Mouse (Mus musculus) C2C12 (cell line): ENCODE measurements at regions not wholly inside any gene's neighbourhood (a gene's known extent, or its start where the extent isn't known, plus 50 kb on each side); places are given as distances from the start of the nearest gene placed in this dataset.
"Not testable (repeated sequence)": the region's sequence is repeated elsewhere in the genome, so short reads cannot be mapped to it uniquely, and the experiment has no call there.

Source experiments
- H3K27me3 ChIP-seq: one replicate; pipeline ENCODE4 v1.6.1; 2011; ENCODE audit not compliant: control insufficient read depth, insufficient read depth, insufficient read length
- H3K36me3 ChIP-seq: one replicate; pipeline ENCODE4 v1.6.1; 2011; ENCODE audit not compliant: control insufficient read depth, insufficient read depth
- H3K4me3 ChIP-seq: one replicate; pipeline ENCODE4 v1.5.1; 2011; ENCODE audit warnings: mild to moderate bottlenecking, control low read depth; ENCODE audit not compliant: poor library complexity, insufficient read depth, severe bottlenecking
- H3K79me2 ChIP-seq: one replicate; pipeline ENCODE4 v1.6.1; 2011; ENCODE audit not compliant: control insufficient read depth, insufficient read depth
- H3K79me3 ChIP-seq: one replicate; pipeline ENCODE4 v1.6.1; 2011; ENCODE audit warnings: low read depth, control low read depth
- H3ac ChIP-seq: one replicate; pipeline ENCODE3; 2011; ENCODE audit warnings: low read depth; ENCODE audit not compliant: control insufficient read depth, insufficient read length
- CEBPB ChIP-seq: IDR thresholded peaks from one replicate; pipeline ENCODE4 v1.6.1; 2011; ENCODE audit warnings: low read depth, mild to moderate bottlenecking, control low read depth, moderate library complexity
- CTCF ChIP-seq: IDR thresholded peaks from one replicate; pipeline ENCODE4 v1.5.1; 2011; ENCODE audit not compliant: control insufficient read depth, insufficient read depth, insufficient read length
- FOSL1 ChIP-seq: IDR thresholded peaks from one replicate; pipeline ENCODE4 v1.8.0; 2011; ENCODE audit warnings: mild to moderate bottlenecking, low read length; ENCODE audit not compliant: poor library complexity, insufficient read depth, severe bottlenecking
- MAX ChIP-seq: IDR thresholded peaks from one replicate; pipeline ENCODE4 v1.6.1; 2011; ENCODE audit warnings: mild to moderate bottlenecking, control low read depth
- MYOD1 ChIP-seq: IDR thresholded peaks from one replicate; pipeline ENCODE4 v1.6.1; 2011; ENCODE audit warnings: low read depth; ENCODE audit not compliant: control insufficient read depth, insufficient read length
- MYOG ChIP-seq: IDR thresholded peaks from one replicate; pipeline ENCODE4 v1.6.1; 2011; ENCODE audit not compliant: control insufficient read depth, insufficient read length; ENCODE audit errors: extremely low read depth
- USF1 ChIP-seq: IDR thresholded peaks from one replicate; pipeline ENCODE4 v1.6.1; 2011; ENCODE audit warnings: low read depth, mild to moderate bottlenecking, control low read depth, moderate library complexity

- Histone ChIP-seq H3K36me3 (no peaks in the 10 kb centered on the region), H3K27me3 (no peaks in the 10 kb centered on the region), H3K79me2 (no peaks in the 10 kb centered on the region), H3K79me3 (no peaks in the 10 kb centered on the region), H3K4me3 (no peak overlapping the region), H3ac (no peak overlapping the region)
- no peak for TF ChIP-seq MYOG
- no peak for TF ChIP-seq CTCF
- TF ChIP-seq MAX: no peak
- no peak for TF ChIP-seq USF1
- no peak for TF ChIP-seq CEBPB
- TF ChIP-seq FOSL1: no peak
- TF ChIP-seq MYOD1: no peak
These were observed 490.7 kb upstream of the Tbl1xr1 start for GRCm38 (mm10) chr3:21585767-21586166.

- Histone ChIP-seq H3K79me2 (no peaks in the 10 kb centered on the region), H3K4me3 (no peak overlapping the region), H3K79me3 (no peaks in the 10 kb centered on the region), H3K27me3 (no peaks in the 10 kb centered on the region), H3K36me3 (no peaks in the 10 kb centered on the region), H3ac (no peak overlapping the region)
- TF ChIP-seq MYOG (no peak), MYOD1 (no peak), CTCF (no peak), FOSL1 (no peak), CEBPB (no peak), USF1 (no peak), MAX (no peak)
These were observed 469.6 kb upstream of the Tbl1xr1 start for GRCm38 (mm10) chr3:21606846-21607245.

GRCm38 (mm10) chr3:21610231-21610630, 466.2 kb upstream of the Tbl1xr1 start:
- H3K27me3 ChIP-seq: no peaks in the 10 kb centered on the region
- no peak overlapping the region for H3K4me3 ChIP-seq
- no peaks in the 10 kb centered on the region for H3K36me3 ChIP-seq
- H3K79me2 ChIP-seq: no peaks in the 10 kb centered on the region
- H3ac ChIP-seq: no peak overlapping the region
- H3K79me3 ChIP-seq: no peaks in the 10 kb centered on the region
- TF ChIP-seq CEBPB (no peak), MYOD1 (no peak), FOSL1 (no peak), USF1 (no peak), MYOG (no peak), MAX (no peak), CTCF (no peak)

GRCm38 (mm10) chr3:21621745-21622144, 454.7 kb upstream of the Tbl1xr1 start:
- Histone ChIP-seq H3K36me3 (no peaks in the 10 kb centered on the region), H3K27me3 (no peaks in the 10 kb centered on the region), H3K4me3 (no peak overlapping the region), H3ac (no peak overlapping the region), H3K79me3 (no peaks in the 10 kb centered on the region), H3K79me2 (no peaks in the 10 kb centered on the region)
- TF ChIP-seq FOSL1 (no peak), MYOD1 (no peak), MYOG (no peak), MAX (no peak), CEBPB (no peak), CTCF (no peak), USF1 (no peak)

GRCm38 (mm10) chr3:21625039-21625438, 451.4 kb upstream of the Tbl1xr1 start:
- Histone ChIP-seq H3K79me2 (no peaks in the 10 kb centered on the region), H3K79me3 (no peaks in the 10 kb centered on the region), H3K4me3 (no peak overlapping the region), H3K36me3 (no peaks in the 10 kb centered on the region), H3K27me3 (no peaks in the 10 kb centered on the region), H3ac (no peak overlapping the region)
- TF ChIP-seq USF1 (no peak), CTCF (no peak), CEBPB (no peak), MAX (no peak), MYOG (no peak), MYOD1 (no peak), FOSL1 (no peak)

GRCm38 (mm10) chr3:21626029-21626428, 450.4 kb upstream of the Tbl1xr1 start:
- TF ChIP-seq MYOD1: no peak
- no peak for TF ChIP-seq CEBPB
- no peak for TF ChIP-seq MYOG
- no peak for TF ChIP-seq USF1
- TF ChIP-seq CTCF: no peak
- TF ChIP-seq FOSL1: no peak
- TF ChIP-seq MAX: no peak
- H3K36me3 ChIP-seq: no peaks in the 10 kb centered on the region
- no peaks in the 10 kb centered on the region for H3K79me2 ChIP-seq
- no peak overlapping the region for H3K4me3 ChIP-seq
- no peak overlapping the region for H3ac ChIP-seq
- H3K79me3 ChIP-seq: no peaks in the 10 kb centered on the region
- no peaks in the 10 kb centered on the region for H3K27me3 ChIP-seq

- H3ac ChIP-seq, H3K79me3 ChIP-seq, H3K79me2 ChIP-seq, H3K27me3 ChIP-seq, H3K4me3 ChIP-seq, H3K36me3 ChIP-seq: not testable (repeated sequence)
These were observed 449.4 kb upstream of the Tbl1xr1 start for GRCm38 (mm10) chr3:21627048-21627447.
